Mouse (Mus musculus) lung, postnatal 4 days (tissue): ENCODE results near the gene Ddx3y.

Experiments
- DNase-seq, 2 experiments: peaks; one replicate each; pipeline ENCODE4 v3.0.0; 2021

The Ddx3y gene

GRCm38 (mm10) chrY:1286171-1286795, at the start of gene Ddx3y:
Gene Ddx3y (minus strand): TSS chrY:1286629.
- peak in 1 of 2 experiments; percentile 84 for DNase-seq

DNA sequence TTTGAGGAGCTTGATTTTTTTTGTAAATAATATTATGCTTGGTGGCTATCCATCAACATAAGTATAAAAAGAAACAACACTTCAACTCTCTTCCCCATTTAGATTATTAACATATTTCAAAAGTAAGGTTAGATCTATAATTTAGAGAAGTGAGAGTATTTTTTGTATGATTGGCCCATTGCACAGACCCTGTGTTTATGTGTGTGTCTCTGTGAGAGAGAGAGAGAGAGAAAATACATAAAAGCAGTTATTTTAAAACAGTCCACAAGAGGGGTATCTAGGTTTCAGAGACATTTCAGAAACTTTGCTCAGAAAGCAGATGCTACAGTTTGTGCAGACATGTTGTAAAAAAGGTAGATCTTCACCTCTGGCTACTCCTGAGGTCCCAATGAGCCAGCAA, 7.3 kb upstream of the Ddx3y start:
- no peak for DNase-seq

GRCm38 (mm10) chrY:1285735-1286134, 694 bp downstream of the Ddx3y start:
- peak in 1 of 2 experiments; percentile 19 for DNase-seq

DNA sequence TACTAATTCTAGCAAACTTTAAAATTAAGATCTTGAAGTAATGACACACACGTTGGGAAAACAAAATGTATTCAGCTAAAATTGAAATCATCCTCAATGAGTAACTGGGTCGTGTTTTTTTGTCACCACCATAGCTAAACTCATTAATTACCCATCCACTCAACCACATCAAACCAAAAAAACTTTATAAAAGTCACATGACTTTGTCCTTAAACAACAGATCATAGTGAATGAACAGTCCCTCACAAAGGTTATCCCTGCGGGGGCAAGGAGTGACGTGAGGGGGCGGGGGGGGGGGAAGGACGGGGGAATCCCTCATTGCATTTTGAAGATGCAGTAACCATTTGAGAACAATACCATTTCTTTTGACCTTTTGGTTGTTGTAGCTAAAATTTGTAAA, 40.3 kb downstream of the Ddx3y start:
- DNase-seq: no peak

- peak in 1 of 2 experiments; percentile 59 for DNase-seq
Measured at GRCm38 (mm10) chrY:1245426-1245863, 41.0 kb downstream of the Ddx3y start, which contains the start of gene Uty. Gene Uty (minus strand): TSS chrY:1245759.

DNA sequence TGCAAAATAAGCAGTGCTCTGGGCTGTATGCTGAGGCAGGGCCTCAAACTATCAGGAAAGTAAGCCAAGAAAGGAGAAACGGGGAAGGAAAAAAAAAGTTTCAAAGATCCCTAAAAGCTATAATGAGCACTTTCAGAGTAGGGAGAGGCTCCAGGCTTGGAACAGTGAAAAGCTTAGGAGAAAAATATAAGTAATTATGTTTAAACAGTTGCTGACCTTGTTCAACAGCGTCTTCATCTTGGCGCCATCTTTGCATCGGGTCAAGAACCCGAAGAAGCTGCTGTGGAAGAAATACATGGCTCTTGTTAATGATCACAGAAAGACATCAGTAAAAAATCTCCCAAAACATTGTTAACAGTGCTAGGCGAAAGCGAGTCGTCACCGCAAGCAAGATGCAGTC, 41.5 kb downstream of the Ddx3y start:
- no peak for DNase-seq

- DNase-seq: no peak
Measured at GRCm38 (mm10) chrY:1244421-1244820, 42.0 kb downstream of the Ddx3y start.

- DNase-seq: no peak
Measured at GRCm38 (mm10) chrY:1220001-1220400, 66.4 kb downstream of the Ddx3y start.
